ENCODE assay signal across 19 mouse cellular contexts in the genomic region with DNA sequence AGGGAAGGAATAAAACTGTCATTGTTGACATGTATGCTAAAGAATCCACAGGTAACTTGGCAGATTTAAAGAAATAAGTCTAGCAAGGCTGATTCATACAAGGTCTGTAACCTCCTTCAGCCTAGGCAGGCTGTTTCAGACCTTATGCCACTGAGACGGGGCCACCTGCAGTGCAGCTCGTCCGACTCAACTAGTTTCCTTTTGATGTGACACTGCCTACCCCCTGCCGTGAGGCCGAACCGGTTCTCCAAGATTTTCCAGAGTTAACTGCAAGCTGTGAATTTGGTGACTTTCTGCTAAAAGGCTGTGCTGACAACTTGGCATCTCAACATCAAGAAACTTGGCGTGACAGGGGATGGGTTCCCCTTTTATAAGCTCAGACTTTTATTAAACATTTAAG. TPM values are rescaled to one million over a fixed set of nuclear protein-coding genes. Genes with fewer than 3 reads are reported as not detected.
A peak's percentile ranks its signal among the peaks of the same experiment; 100 is the strongest.
DNase-seq lines count a peak whose midpoint lies in the region; TF ChIP-seq lines count a peak whose summit lies in the region.
"Had no signal": no experiment of that assay in that cellular context is flagged by ENCODE, and none has a peak within 500 bp of the region (broad histone marks: within the 10 kb centered on the region; RNA-seq: fewer than 3 reads in every experiment).

No protein-coding gene starts in this region.

- DNase-seq in left cerebral cortex, postnatal 4 days, result peak; percentile 17
- DNase-seq in left cerebral cortex, adult 11 months (ENCODE audit: low spot score), result no peak
- peak; percentile 87 for DNase-seq in R1 (ENCODE audit: low read depth, low spot score)
- DNase-seq in embryonic facial prominence, embryonic 10.5 days (ENCODE audit: low spot score), result peak; percentile 44
- DNase-seq in limb, embryonic 10.5 days (ENCODE audit: low spot score), result peak; percentile 43
- DNase-seq in gastrocnemius, adult 2 months, result no peak
- DNase-seq in heart, postnatal 4 days, result no peak
- no peak for DNase-seq in adrenal gland, adult 2 months
- DNase-seq: adrenal gland, postnatal 10 days; cerebellum, adult 9-10 months; heart, postnatal 14 days had no signal

- intact Hi-C loops in left cerebral cortex, postnatal 4 days (cut with DNase I), result no loop called here
- intact Hi-C loops in gastrocnemius, adult 2 months (cut with DNase I), result no loop called here

- H3K9me3 ChIP-seq in embryonic facial prominence, embryonic 10.5 days, result no peaks in the 10 kb centered on the region
- H3K9me3 ChIP-seq in limb, embryonic 10.5 days (replicated peaks), result no peaks in the 10 kb centered on the region
- H3K9me3 ChIP-seq: embryonic facial prominence, embryonic 13.5 days; forebrain, embryonic 12.5 days; lung, embryonic 15.5 days; midbrain, embryonic 10.5 days had no signal

- peaks cover 5% of the 10 kb centered on the region; the same call in 1 of the 2 replicates for H3K4me1 ChIP-seq in embryonic facial prominence, embryonic 10.5 days
- peaks cover 7% of the 10 kb centered on the region for H3K4me1 ChIP-seq in limb, embryonic 10.5 days
- H3K4me1 ChIP-seq: embryonic facial prominence, embryonic 13.5 days had no signal

- TF ChIP-seq CTCF in gastrocnemius, adult 2 months (IDR thresholded peaks at IDR 0.05), result no peak

- no peaks in the 10 kb centered on the region for H3K27me3 ChIP-seq in embryonic facial prominence, embryonic 10.5 days (replicated peaks; ENCODE audit: low read depth, poor library complexity, severe bottlenecking)
- H3K27me3 ChIP-seq in limb, embryonic 10.5 days (ENCODE audit: low read depth, poor library complexity, severe bottlenecking), result no peaks in the 10 kb centered on the region
- H3K27me3 ChIP-seq: embryonic facial prominence, embryonic 13.5 days; forebrain, embryonic 12.5 days; lung, embryonic 15.5 days; Patski had no signal

- H3K27ac ChIP-seq in embryonic facial prominence, embryonic 10.5 days (replicated peaks), result no peak overlapping the region
- no peak overlapping the region for H3K27ac ChIP-seq in limb, embryonic 10.5 days
- H3K27ac ChIP-seq in gastrocnemius, adult 2 months, result no peak overlapping the region
- H3K27ac ChIP-seq: embryonic facial prominence, embryonic 13.5 days; forebrain, embryonic 12.5 days; kidney, postnatal 0 days; lung, embryonic 15.5 days; midbrain, embryonic 10.5 days had no signal

- no peaks in the 10 kb centered on the region for H3K36me3 ChIP-seq in embryonic facial prominence, embryonic 10.5 days (replicated peaks)
- no peaks in the 10 kb centered on the region for H3K36me3 ChIP-seq in limb, embryonic 10.5 days
- H3K36me3 ChIP-seq: embryonic facial prominence, embryonic 13.5 days; forebrain, embryonic 12.5 days; lung, embryonic 15.5 days; midbrain, embryonic 10.5 days had no signal

- H3K4me3 ChIP-seq in embryonic facial prominence, embryonic 10.5 days, result no peak overlapping the region
- H3K4me3 ChIP-seq in limb, embryonic 10.5 days, result no peak overlapping the region
- H3K4me3 ChIP-seq in gastrocnemius, adult 2 months, result no peak overlapping the region
- H3K4me3 ChIP-seq: embryonic facial prominence, embryonic 13.5 days; forebrain, embryonic 12.5 days; lung, embryonic 15.5 days; midbrain, embryonic 10.5 days had no signal

- WGBS in embryonic facial prominence, embryonic 10.5 days, result 6% methylated on average over 7 of the region's 7 CpGs
- 8% methylated on average over 7 of the region's 7 CpGs for WGBS in limb, embryonic 10.5 days

RNA-seq across cellular contexts. Expression of a gene that starts 6.6 kb away (rescaled TPM):
- total RNA-seq in left cerebral cortex, postnatal 4 days (2021), result under 1 TPM; 0.18 to 0.52 TPM
- polyA plus RNA-seq in embryonic facial prominence, embryonic 10.5 days (2016; fragmentation: Nextera tagmentation; extraction: Ambion mirVana), result 0.36 and 0.52 TPM in 2 replicates
- 0.54 and 0.87 TPM in 2 replicates for polyA plus RNA-seq in limb, embryonic 10.5 days (2016; fragmentation: Nextera tagmentation; extraction: Ambion mirVana)
- not detected for total RNA-seq in gastrocnemius, adult 2 months (2021)
- not detected for total RNA-seq in heart, postnatal 4 days (2021)
- not detected for total RNA-seq in adrenal gland, adult 2 months (2021)
- not detected in 2 replicates for polyA plus RNA-seq in adrenal gland, adult 2 months (2012; rRNA removed)
- total RNA-seq: adrenal gland, postnatal 10 days; heart, adult 8-10 months; neutrophil, adult 5-6 weeks had no signal
- polyA plus RNA-seq: Patski had no signal

RNA-seq across cellular contexts. Expression of a gene that starts 30.7 kb away (rescaled TPM):
- total RNA-seq in left cerebral cortex, postnatal 4 days (2021), result 1 to 10 TPM; 4.4 to 4.7 TPM
- 8.3 and 10.6 TPM in 2 replicates for polyA plus RNA-seq in embryonic facial prominence, embryonic 10.5 days (2016; fragmentation: Nextera tagmentation; extraction: Ambion mirVana)
- 6.1 and 6.5 TPM in 2 replicates for polyA plus RNA-seq in limb, embryonic 10.5 days (2016; fragmentation: Nextera tagmentation; extraction: Ambion mirVana)
- 1 to 10 TPM; 7.6 to 9.1 TPM for total RNA-seq in gastrocnemius, adult 2 months (2021)
- 1 to 10 TPM; 4.0 to 4.1 TPM for total RNA-seq in heart, postnatal 4 days (2021)
- 10 to 100 TPM; 10.5 to 12.2 TPM for total RNA-seq in adrenal gland, adult 2 months (2021)
- 15.4 and 18.2 TPM in 2 replicates for polyA plus RNA-seq in adrenal gland, adult 2 months (2012; rRNA removed)

Comparison
In these comparisons a context has a peak if more than half of its experiments do, and no peak if none do; other contexts are left out.
1. DNase-seq: peak in left cerebral cortex, postnatal 4 days (single experiment), R1 (single experiment), embryonic facial prominence, embryonic 10.5 days (single experiment) and limb, embryonic 10.5 days (single experiment); none in left cerebral cortex, adult 11 months (single experiment), gastrocnemius, adult 2 months (single experiment), heart, postnatal 4 days (single experiment) and adrenal gland, adult 2 months (single experiment).